Mouse (Mus musculus): ENCODE results near the gene Fxyd3. TPM values are rescaled to one million over a fixed set of nuclear protein-coding genes. Genes with fewer than 3 reads are reported as not detected.

The Fxyd3 gene
- total RNA-seq (2021) = not detected

GRCm38 (mm10) chr7:31076492-31076891 lies at the start of gene Fxyd3:
Gene Fxyd3, minus strand, starts transcription at chr7:31076704.
- intact Hi-C loops (cut with DNase I) = no loop called here

GRCm38 (mm10) chr7:31125116-31125515 lies 48.6 kb upstream of the Fxyd3 start:
- intact Hi-C loops (cut with DNase I) = no loop called here
- DNase-seq (ENCODE audit: extremely low spot score in 1 of 2, low spot score in 2 of 2) = no peak

More at GRCm38 (mm10) chr7:31076492-31076891, at the start of gene Fxyd3:
- DNase-seq (ENCODE audit: extremely low spot score in 1 of 2, low spot score in 2 of 2) = no peak

- intact Hi-C loops (cut with DNase I) = no loop called here
- no peak for DNase-seq (ENCODE audit: extremely low spot score in 1 of 2, low spot score in 2 of 2)
Measured at GRCm38 (mm10) chr7:31124381-31124780, 47.9 kb upstream of the Fxyd3 start.

GRCm38 (mm10) chr7:31123697-31124096 lies 47.2 kb upstream of the Fxyd3 start:
- intact Hi-C loops (cut with DNase I) = no loop called here
- DNase-seq (ENCODE audit: extremely low spot score in 1 of 2, low spot score in 2 of 2) = no peak

- intact Hi-C loops (cut with DNase I) = no loop called here
- no peak for DNase-seq (ENCODE audit: extremely low spot score in 1 of 2, low spot score in 2 of 2)
Measured at GRCm38 (mm10) chr7:31122641-31123631, 46.4 kb upstream of the Fxyd3 start.

GRCm38 (mm10) chr7:31119556-31119955 lies 43.1 kb upstream of the Fxyd3 start:
- no peak for DNase-seq (ENCODE audit: extremely low spot score in 1 of 2, low spot score in 2 of 2)
- intact Hi-C loops (cut with DNase I) = no loop called here

- DNase-seq (ENCODE audit: extremely low spot score in 1 of 2, low spot score in 2 of 2) = no peak
- intact Hi-C loops (cut with DNase I) = no loop called here
Measured at GRCm38 (mm10) chr7:31118486-31118885, 42.0 kb upstream of the Fxyd3 start.

- intact Hi-C loops (cut with DNase I) = no loop called here
- no peak for DNase-seq (ENCODE audit: extremely low spot score in 1 of 2, low spot score in 2 of 2)
Measured at GRCm38 (mm10) chr7:31117465-31117864, 41.0 kb upstream of the Fxyd3 start.

- intact Hi-C loops (cut with DNase I) = no loop called here
- DNase-seq (ENCODE audit: extremely low spot score in 1 of 2, low spot score in 2 of 2) = peak in 1 of 2 experiments; percentile 64
Measured at GRCm38 (mm10) chr7:31116721-31117145, 40.2 kb upstream of the Fxyd3 start.

GRCm38 (mm10) chr7:31115587-31116043 lies 39.1 kb upstream of the Fxyd3 start:
- intact Hi-C loops (cut with DNase I) = no loop called here
- DNase-seq (ENCODE audit: extremely low spot score in 1 of 2, low spot score in 2 of 2) = peak in 1 of 2 experiments; percentile 86

- no peak for DNase-seq (ENCODE audit: extremely low spot score in 1 of 2, low spot score in 2 of 2)
- intact Hi-C loops (cut with DNase I) = no loop called here
Measured at GRCm38 (mm10) chr7:31115182-31115581, 38.7 kb upstream of the Fxyd3 start, which contains the start of gene Hpn. Gene Hpn, minus strand, starts transcription at chr7:31115290.

GRCm38 (mm10) chr7:31114646-31115045 lies 38.1 kb upstream of the Fxyd3 start:
- no peak for DNase-seq (ENCODE audit: extremely low spot score in 1 of 2, low spot score in 2 of 2)
- intact Hi-C loops (cut with DNase I) = no loop called here

GRCm38 (mm10) chr7:31113800-31114199 lies 37.3 kb upstream of the Fxyd3 start:
- intact Hi-C loops (cut with DNase I) = no loop called here
- no peak for DNase-seq (ENCODE audit: extremely low spot score in 1 of 2, low spot score in 2 of 2)

GRCm38 (mm10) chr7:31112036-31112435 lies 35.5 kb upstream of the Fxyd3 start:
- intact Hi-C loops (cut with DNase I) = no loop called here
- DNase-seq (ENCODE audit: extremely low spot score in 1 of 2, low spot score in 2 of 2) = no peak

GRCm38 (mm10) chr7:31110861-31111385 lies 34.4 kb upstream of the Fxyd3 start:
- intact Hi-C loops (cut with DNase I) = no loop called here
- DNase-seq (ENCODE audit: extremely low spot score in 1 of 2, low spot score in 2 of 2) = no peak

- intact Hi-C loops (cut with DNase I) = no loop called here
- no peak for DNase-seq (ENCODE audit: extremely low spot score in 1 of 2, low spot score in 2 of 2)
Measured at GRCm38 (mm10) chr7:31109796-31110195, 33.3 kb upstream of the Fxyd3 start.

- peak in 1 of 2 experiments; percentile 61 for DNase-seq (ENCODE audit: extremely low spot score in 1 of 2, low spot score in 2 of 2)
Measured at GRCm38 (mm10) chr7:31109091-31109490, 32.6 kb upstream of the Fxyd3 start.

GRCm38 (mm10) chr7:31107781-31108180 lies 31.3 kb upstream of the Fxyd3 start:
- DNase-seq (ENCODE audit: extremely low spot score in 1 of 2, low spot score in 2 of 2) = no peak
- intact Hi-C loops (cut with DNase I) = no loop called here

More at GRCm38 (mm10) chr7:31109091-31109490, 32.6 kb upstream of the Fxyd3 start:
- intact Hi-C loops (cut with DNase I) = no loop called here

GRCm38 (mm10) chr7:31106166-31106565 lies 29.7 kb upstream of the Fxyd3 start:
- intact Hi-C loops (cut with DNase I) = no loop called here
- DNase-seq (ENCODE audit: extremely low spot score in 1 of 2, low spot score in 2 of 2) = no peak
